Mouse (Mus musculus) brain, embryonic 14.5 days (tissue): ENCODE measurements around the gene Arhgef40.

Experiments
- CTCF ChIP-seq: fragments of 200-500 bp; IDR thresholded peaks from 2 replicates; pipeline ENCODE4 v1.5.1; 2012; ENCODE audit warnings: inconsistent platforms, mild to moderate bottlenecking, moderate library complexity, borderline replicate concordance; ENCODE audit not compliant: insufficient read depth, insufficient read length; ENCODE audit errors: extremely low read depth
- POLR2A ChIP-seq: fragments of 200-500 bp; IDR thresholded peaks from 2 replicates; pipeline ENCODE4 v1.6.1; 2012; ENCODE audit warnings: mild to moderate bottlenecking, inconsistent platforms, borderline replicate concordance; ENCODE audit not compliant: poor library complexity, insufficient read depth, insufficient read length, severe bottlenecking; ENCODE audit errors: extremely low read depth

DNA sequence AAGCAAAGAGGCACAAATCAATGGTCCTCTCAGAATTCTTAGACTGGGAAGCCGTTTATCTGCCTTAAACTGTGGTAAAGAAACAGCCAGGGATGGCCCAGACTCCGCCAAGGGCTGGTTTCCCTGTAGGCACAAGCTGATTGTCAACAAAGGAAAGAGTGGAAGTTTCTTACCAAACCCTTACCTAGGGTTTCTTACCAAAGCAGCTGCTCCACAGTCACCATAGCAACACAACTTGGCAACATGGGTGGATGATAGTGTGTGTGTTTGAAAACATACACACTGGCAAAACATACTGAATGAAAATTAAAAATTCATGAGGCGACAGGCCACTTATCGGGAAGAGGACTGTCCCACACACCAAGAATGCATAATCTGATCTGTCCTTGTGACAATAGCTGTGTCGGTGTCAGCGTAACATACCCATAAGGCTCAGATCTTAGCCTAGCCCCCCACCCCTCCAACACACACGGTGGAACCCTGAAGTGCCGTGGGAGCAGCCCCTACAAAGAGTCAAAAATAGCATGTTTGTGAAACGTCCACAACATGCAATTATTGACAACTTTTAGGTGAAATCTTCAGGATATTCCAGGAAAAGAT, 61.5 kb downstream of the Arhgef40 start:
- TF ChIP-seq CTCF = no peak
- TF ChIP-seq POLR2A = no peak
